Mouse (Mus musculus): Measurements from ENCODE around the gene Smtnl2. TPM values are rescaled to one million over a fixed set of nuclear protein-coding genes. Genes with fewer than 3 reads are reported as not detected.
A peak's percentile ranks its signal among the peaks of the same experiment; 100 is the strongest.

The Smtnl2 gene
- polyA plus RNA-seq, 1 experiment from 2014 or later: 2.2 TPM

- Histone ChIP-seq H3K9ac (no peak overlapping the region), H3K27ac (no peak overlapping the region), H3K4me3 (no peak overlapping the region), H3K27me3 (no peaks in the 10 kb centered on the region), H3K4me1 (peaks cover 14% of the 10 kb centered on the region), H3K4me2 (no peak overlapping the region), H3K36me3 (ENCODE audit: poor library complexity, severe bottlenecking) (no peaks in the 10 kb centered on the region), H3K9me3 (replicated peaks) (no peaks in the 10 kb centered on the region)
- ATAC-seq: no peak
- WGBS: 89% methylated on average over 9 of the region's 9 CpGs
Observed at GRCm38 (mm10) chr11:72366126-72366525, 45.4 kb downstream of the Smtnl2 start.

DNA sequence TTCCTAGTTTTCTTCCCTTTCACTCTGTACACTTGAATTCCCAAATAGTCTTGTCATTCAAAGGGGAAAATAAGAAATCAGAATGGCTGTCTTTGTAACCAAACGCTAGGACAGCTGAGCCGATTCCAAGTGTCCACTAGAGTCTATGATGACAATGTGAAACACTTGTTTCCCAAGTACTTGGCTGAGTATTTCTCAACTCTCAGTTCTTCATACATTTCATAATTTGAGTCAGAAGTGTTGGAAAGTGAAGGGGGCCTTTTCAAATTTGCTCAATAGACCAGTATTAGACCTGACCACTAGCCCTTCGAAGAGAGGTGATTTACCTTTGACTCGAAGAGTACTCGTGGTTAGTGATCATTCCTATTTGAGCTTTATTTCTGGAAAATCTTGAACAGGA is 47.0 kb downstream of the Smtnl2 start:
- ATAC-seq: no peak
- H3K36me3 ChIP-seq (ENCODE audit: poor library complexity, severe bottlenecking): no peaks in the 10 kb centered on the region
- no peak overlapping the region for H3K4me2 ChIP-seq
- H3K4me3 ChIP-seq: no peak overlapping the region
- no peaks in the 10 kb centered on the region for H3K9me3 ChIP-seq (replicated peaks)
- 93% methylated on average over 5 of the region's 5 CpGs for WGBS
- peaks cover 15% of the 10 kb centered on the region for H3K4me1 ChIP-seq
- H3K27ac ChIP-seq: no peak overlapping the region
- H3K9ac ChIP-seq: no peak overlapping the region
- H3K27me3 ChIP-seq: no peaks in the 10 kb centered on the region

DNA sequence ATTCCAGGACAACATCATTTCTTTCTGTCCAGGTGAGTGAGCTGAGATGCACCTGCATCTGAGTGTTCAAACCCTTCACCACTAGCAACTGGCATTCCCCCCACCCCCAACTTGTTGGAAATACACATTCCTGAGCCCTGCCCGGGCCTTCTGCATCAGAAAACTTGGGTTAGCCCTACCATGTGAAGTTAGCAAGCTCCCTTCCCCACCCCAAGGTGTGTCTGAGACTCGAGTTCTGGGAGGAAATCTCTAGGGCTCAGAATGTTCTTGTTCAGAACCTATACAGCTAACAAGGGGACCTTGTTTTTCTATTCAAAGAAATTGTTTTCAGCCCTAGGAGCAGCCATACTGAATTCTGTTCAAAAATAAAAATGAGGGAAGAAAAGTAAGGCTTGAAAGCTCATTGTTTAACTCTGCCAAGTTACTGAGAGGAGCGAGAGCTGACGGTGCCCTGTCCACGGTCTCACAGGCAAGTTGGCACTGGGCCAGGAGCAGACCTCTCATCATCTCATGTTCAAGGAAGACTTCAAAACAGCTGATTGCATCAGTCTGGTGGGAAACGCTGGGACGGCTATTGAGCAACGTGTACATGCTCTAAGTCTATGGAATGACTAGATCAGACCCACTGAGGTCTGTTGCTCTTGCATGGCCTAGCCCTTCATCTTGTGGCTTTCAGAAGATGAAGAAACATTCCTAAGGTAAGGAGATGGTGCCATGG is 47.8 kb downstream of the Smtnl2 start:
- Histone ChIP-seq H3K9ac (no peak overlapping the region), H3K4me3 (no peak overlapping the region), H3K36me3 (ENCODE audit: poor library complexity, severe bottlenecking) (no peaks in the 10 kb centered on the region), H3K27me3 (no peaks in the 10 kb centered on the region), H3K27ac (no peak overlapping the region), H3K4me1 (peaks cover 15% of the 10 kb centered on the region), H3K9me3 (replicated peaks) (no peaks in the 10 kb centered on the region), H3K4me2 (no peak overlapping the region)
- no peak for ATAC-seq
- 76% methylated on average over 8 of the region's 8 CpGs for WGBS

- Histone ChIP-seq H3K4me3 (peak within 1 kb of the TSS; percentile 47), H3K27ac (no peak within 1 kb of the TSS; the same call in 1 of the 2 replicates), H3K9me3 (replicated peaks) (no peaks in the 10 kb centered on the region), H3K36me3 (ENCODE audit: poor library complexity, severe bottlenecking) (no peaks in the 10 kb centered on the region), H3K9ac (peak within 1 kb of the TSS; percentile 63), H3K4me2 (peak within 1 kb of the TSS; percentile 83), H3K27me3 (no peaks in the 10 kb centered on the region), H3K4me1 (peaks cover 11% of the 10 kb centered on the region)
- 31% methylated on average over 10 of the region's 10 CpGs for WGBS
- ATAC-seq: no peak
Observed at GRCm38 (mm10) chr11:72362347-72362741, 49.2 kb downstream of the Smtnl2 start, which contains the start of gene Tekt1. Gene Tekt1 (minus strand): TSS chr11:72362442.

GRCm38 (mm10) chr11:72361385-72362346 is 49.8 kb downstream of the Smtnl2 start:
- ATAC-seq: peak; percentile 93
- H3K4me3 ChIP-seq: peak overlapping the region; percentile 47
- WGBS: 8% methylated on average over 42 of the region's 42 CpGs
- no peaks in the 10 kb centered on the region for H3K27me3 ChIP-seq
- H3K9ac ChIP-seq: peak overlapping the region; percentile 63
- H3K4me2 ChIP-seq: peak overlapping the region; percentile 83
- H3K9me3 ChIP-seq (replicated peaks): no peaks in the 10 kb centered on the region
- H3K27ac ChIP-seq: no peak overlapping the region; the same call in 1 of the 2 replicates
- no peaks in the 10 kb centered on the region for H3K36me3 ChIP-seq (ENCODE audit: poor library complexity, severe bottlenecking)
- H3K4me1 ChIP-seq: peaks cover 11% of the 10 kb centered on the region

DNA sequence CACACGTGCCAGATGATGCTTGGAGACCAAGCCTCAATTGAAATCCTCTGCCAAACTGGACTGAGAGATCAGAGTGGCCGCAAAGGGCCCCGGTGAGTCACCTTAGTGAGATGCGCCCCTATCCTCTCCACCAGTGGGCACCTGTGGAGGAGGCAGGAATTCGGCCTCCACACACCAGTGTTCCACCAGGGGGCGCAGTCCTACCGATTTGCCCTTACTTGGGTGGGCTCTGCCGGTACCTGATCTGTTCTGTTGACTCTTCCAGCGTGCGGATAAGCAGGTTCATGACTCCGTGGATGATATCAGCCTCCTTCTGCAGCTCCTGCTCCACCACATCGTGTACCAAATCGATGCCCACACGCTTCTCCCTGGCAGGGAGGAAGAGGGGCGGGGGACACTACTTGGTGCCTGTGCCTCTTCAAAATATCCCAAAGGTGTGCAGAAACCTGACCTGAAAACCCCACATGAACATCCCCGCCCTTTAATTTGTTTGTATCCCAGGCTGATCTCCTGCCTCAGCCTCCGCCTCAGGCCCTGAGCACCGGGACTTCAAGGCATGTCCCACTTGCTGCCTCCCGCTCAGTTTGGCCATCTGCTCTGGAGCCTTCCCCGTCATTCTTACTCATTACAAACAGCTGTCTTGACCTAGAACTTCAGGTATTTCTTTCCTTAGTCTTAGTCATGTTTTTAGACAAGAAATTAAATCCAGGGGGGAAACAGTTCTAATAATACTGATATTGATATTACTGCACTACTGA is 56.4 kb downstream of the Smtnl2 start:
- Histone ChIP-seq H3K9ac (no peak overlapping the region), H3K27ac (no peak overlapping the region), H3K9me3 (replicated peaks) (no peaks in the 10 kb centered on the region), H3K4me2 (peak overlapping the region; percentile 48), H3K36me3 (ENCODE audit: poor library complexity, severe bottlenecking) (no peaks in the 10 kb centered on the region), H3K4me3 (no peak overlapping the region), H3K4me1 (peaks cover 5% of the 10 kb centered on the region; the same call in 1 of the 2 replicates), H3K27me3 (no peaks in the 10 kb centered on the region)
- ATAC-seq: 0 out of 2 replicates have a peak, but pooled peaks have one; percentile 43
- 23% methylated on average over 20 of the region's 20 CpGs for WGBS

DNA sequence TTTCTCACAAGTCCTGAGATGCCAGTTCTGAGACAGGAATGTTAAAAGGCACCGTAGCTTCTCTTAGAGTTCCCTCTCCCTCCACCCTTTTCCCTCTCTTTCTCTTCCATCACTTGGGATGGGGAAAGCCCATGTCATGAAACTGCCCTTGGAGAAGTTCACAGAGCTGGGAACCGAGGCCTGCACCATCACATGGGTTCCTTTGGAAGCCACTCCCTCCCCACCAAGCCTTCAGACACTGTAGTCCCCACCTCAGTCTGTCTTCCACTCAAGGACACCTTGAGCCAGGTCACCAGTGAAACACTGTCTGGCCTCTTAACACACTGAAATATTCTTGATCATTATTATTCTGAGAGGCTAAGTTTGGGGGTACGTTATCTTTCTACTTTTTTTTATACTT is 58.3 kb downstream of the Smtnl2 start:
- Histone ChIP-seq H3K4me2 (no peak overlapping the region), H3K36me3 (ENCODE audit: poor library complexity, severe bottlenecking) (no peaks in the 10 kb centered on the region), H3K27me3 (no peaks in the 10 kb centered on the region), H3K9ac (no peak overlapping the region), H3K27ac (no peak overlapping the region), H3K4me1 (peaks cover 5% of the 10 kb centered on the region; the same call in 1 of the 2 replicates), H3K9me3 (replicated peaks) (no peaks in the 10 kb centered on the region), H3K4me3 (no peak overlapping the region)
- WGBS: 79% methylated on average over 3 of the region's 3 CpGs
- ATAC-seq: no peak

DNA sequence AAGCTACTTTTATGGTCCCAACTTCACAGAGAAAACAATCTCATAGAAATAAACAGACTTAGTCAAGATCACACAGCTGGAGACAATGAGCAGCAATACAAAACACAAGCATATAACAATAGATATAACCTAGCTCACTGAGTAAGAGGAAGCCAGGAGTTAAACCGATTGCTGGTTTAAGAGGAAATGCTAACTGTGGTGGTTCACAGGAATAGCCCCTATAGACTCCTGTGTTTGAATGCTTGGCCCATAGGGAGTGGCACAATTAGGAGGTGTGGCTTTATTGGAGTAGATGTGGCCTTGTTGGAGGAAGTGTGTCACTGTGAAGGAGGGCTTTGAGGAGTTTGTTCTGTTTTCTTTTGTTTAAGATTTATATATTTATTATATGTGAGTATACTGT is 59.2 kb downstream of the Smtnl2 start:
- Histone ChIP-seq H3K4me1 (peaks cover 5% of the 10 kb centered on the region; the same call in 1 of the 2 replicates), H3K27ac (no peak overlapping the region), H3K4me3 (no peak overlapping the region), H3K9me3 (replicated peaks) (no peaks in the 10 kb centered on the region), H3K27me3 (no peaks in the 10 kb centered on the region), H3K9ac (no peak overlapping the region), H3K36me3 (ENCODE audit: poor library complexity, severe bottlenecking) (no peaks in the 10 kb centered on the region), H3K4me2 (no peak overlapping the region)
- WGBS: 81% methylated on average over 1 of the region's 1 CpGs
- ATAC-seq: no peak

DNA sequence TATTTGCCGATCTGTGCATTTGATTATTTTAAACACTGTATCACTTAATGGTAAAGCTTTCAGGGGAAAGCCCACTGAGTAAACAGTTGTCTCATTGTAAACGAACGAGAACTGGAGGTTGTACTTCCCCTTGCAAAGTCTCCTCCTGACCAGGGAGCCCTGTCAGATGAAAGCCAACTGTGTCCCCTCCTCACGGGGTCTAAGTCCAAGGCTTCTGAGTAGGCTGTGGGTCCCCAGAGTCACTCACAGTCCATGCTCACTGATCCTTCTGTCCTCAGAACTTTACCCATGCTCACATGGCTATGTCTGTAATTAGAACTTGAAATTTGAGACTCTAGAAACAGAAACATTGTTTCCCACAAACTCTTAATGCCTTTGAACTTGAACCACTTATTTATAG is 61.9 kb downstream of the Smtnl2 start:
- Histone ChIP-seq H3K4me3 (no peak overlapping the region), H3K9me3 (replicated peaks) (no peaks in the 10 kb centered on the region), H3K4me2 (no peak overlapping the region), H3K27me3 (no peaks in the 10 kb centered on the region), H3K36me3 (ENCODE audit: poor library complexity, severe bottlenecking) (no peaks in the 10 kb centered on the region), H3K9ac (no peak overlapping the region), H3K4me1 (no peaks in the 10 kb centered on the region), H3K27ac (no peak overlapping the region)
- 76% methylated on average over 4 of the region's 4 CpGs for WGBS
- ATAC-seq: no peak

DNA sequence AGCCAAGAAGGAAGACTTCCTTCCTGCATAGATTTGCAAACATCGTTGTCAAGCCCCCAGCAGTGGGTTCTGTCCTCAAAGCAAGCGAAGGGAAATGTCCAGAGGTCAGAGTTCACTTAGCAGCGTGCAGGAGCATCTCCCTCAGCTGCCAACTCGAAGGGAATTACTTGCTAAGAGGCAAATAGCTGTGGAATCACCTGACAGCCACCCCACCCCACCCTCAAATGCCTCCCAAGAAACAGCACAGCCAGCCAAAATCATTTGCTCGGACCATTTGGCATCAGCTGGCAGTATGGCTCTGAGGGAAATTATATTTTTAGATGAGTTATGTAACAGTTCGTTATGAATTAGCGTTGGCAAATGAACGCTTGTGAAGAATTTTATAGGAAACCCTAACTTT is 62.5 kb downstream of the Smtnl2 start:
- Histone ChIP-seq H3K9ac (no peak overlapping the region), H3K27ac (no peak overlapping the region), H3K4me2 (no peak overlapping the region), H3K4me3 (no peak overlapping the region), H3K4me1 (no peaks in the 10 kb centered on the region), H3K9me3 (replicated peaks) (no peaks in the 10 kb centered on the region), H3K36me3 (ENCODE audit: poor library complexity, severe bottlenecking) (no peaks in the 10 kb centered on the region), H3K27me3 (no peaks in the 10 kb centered on the region)
- WGBS: 77% methylated on average over 8 of the region's 8 CpGs
- ATAC-seq: no peak

- H3K9me3 ChIP-seq (replicated peaks): no peaks in the 10 kb centered on the region
- H3K4me3 ChIP-seq: no peak overlapping the region
- no peaks in the 10 kb centered on the region for H3K4me1 ChIP-seq
- no peak overlapping the region for H3K4me2 ChIP-seq
- H3K36me3 ChIP-seq (ENCODE audit: poor library complexity, severe bottlenecking): no peaks in the 10 kb centered on the region
- H3K27ac ChIP-seq: no peak overlapping the region
- H3K9ac ChIP-seq: no peak overlapping the region
- ATAC-seq: no peak
- H3K27me3 ChIP-seq: no peaks in the 10 kb centered on the region
- WGBS: 69% methylated on average over 10 of the region's 10 CpGs
Observed at GRCm38 (mm10) chr11:72348563-72348962, 63.0 kb downstream of the Smtnl2 start.

Data from forebrain, embryonic 13.5 days (tissue).